Mouse (Mus musculus): ENCODE measurements around the gene Gm28048. TPM values are rescaled to one million over a fixed set of nuclear protein-coding genes. Genes with fewer than 3 reads are reported as not detected.

Gene Gm28048
- polyA plus RNA-seq, 1 experiment from 2014 or later = 9.4 TPM

DNA sequence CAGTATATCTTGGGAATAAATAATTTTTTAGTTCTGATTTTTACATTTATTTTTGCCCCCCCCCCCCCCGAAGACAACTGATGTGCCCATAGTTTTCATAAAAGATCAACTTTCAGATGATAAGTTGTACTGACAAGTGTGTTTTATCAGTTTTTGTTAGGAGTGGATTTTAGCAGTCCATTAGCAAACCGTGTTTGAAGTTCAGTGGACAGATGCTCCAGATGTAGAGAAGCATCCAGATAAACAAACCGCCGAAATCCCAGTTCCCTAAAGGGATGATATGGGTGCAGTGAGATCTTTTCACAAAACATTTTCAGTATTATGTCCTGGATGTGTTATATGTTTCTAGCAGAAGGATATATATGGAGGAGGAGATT lies 26.9 kb upstream of the Gm28048 start:
- WGBS = 32% methylated on average over 4 of the region's 4 CpGs
- H3K9ac ChIP-seq = no peak overlapping the region
- H3K27ac ChIP-seq (ENCODE audit: poor library complexity, severe bottlenecking) = no peak overlapping the region

DNA sequence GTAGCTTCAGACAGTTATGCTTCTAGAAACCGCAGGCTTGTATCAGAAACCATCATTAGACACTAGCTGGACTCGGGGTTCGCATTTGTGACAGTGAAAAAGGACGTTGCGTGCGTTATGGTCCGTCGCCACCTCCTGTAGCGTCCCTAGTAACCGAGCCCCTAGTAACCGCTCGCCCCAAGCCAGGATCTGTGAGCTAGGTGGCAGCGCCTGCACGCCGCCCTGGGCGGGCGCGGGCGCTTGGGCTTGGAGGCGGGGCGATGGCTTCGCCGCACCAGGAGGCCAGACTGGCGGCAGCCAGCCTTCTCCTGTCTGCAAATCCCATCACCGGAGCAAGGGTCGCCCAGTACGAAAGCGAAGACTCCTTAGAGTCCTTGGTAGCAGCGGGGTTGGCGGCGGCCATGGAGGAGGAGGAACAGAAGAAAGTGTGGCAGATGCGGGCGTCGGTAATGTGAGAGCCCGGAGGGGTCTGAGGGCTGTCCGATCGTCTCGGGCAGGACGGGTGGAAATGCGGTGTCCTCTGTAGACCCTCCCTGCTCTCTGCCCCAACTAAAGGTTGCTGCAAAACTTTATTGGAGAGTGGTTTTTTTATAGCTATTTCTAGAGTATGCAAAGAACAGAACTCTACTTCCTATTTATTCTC lies 26.4 kb upstream of the Gm28048 start:
- H3K4me1 ChIP-seq (replicated peaks) = peaks cover 4% of the 10 kb centered on the region; the same call in 1 of the 2 replicates
- H3K9ac ChIP-seq = peak overlapping the region; percentile 84
- H3K36me3 ChIP-seq = peaks cover 15% of the 10 kb centered on the region
- peak overlapping the region; percentile 92 for H3K4me2 ChIP-seq
- H3K27me3 ChIP-seq (replicated peaks) = no peaks in the 10 kb centered on the region
- H3K4me3 ChIP-seq = peak overlapping the region; percentile 78
- ATAC-seq (ENCODE audit: insufficient number of reproducible peaks, low FRiP score) = peak; percentile 94
- no peaks in the 10 kb centered on the region for H3K9me3 ChIP-seq (replicated peaks)
- H3K27ac ChIP-seq (ENCODE audit: poor library complexity, severe bottlenecking) = peak overlapping the region; percentile 89
- under 1% methylated on average over 40 of the region's 40 CpGs for WGBS

More for the DNA sequence above, 26.9 kb upstream of the Gm28048 start:
- peak overlapping the region; percentile 78 for H3K4me3 ChIP-seq
- H3K36me3 ChIP-seq = peaks cover 10% of the 10 kb centered on the region
- ATAC-seq (ENCODE audit: insufficient number of reproducible peaks, low FRiP score) = no peak
- no peaks in the 10 kb centered on the region for H3K27me3 ChIP-seq (replicated peaks)
- H3K9me3 ChIP-seq (replicated peaks) = no peaks in the 10 kb centered on the region
- H3K4me1 ChIP-seq (replicated peaks) = peaks cover 4% of the 10 kb centered on the region; the same call in 1 of the 2 replicates
- H3K4me2 ChIP-seq = peak overlapping the region; percentile 92

DNA sequence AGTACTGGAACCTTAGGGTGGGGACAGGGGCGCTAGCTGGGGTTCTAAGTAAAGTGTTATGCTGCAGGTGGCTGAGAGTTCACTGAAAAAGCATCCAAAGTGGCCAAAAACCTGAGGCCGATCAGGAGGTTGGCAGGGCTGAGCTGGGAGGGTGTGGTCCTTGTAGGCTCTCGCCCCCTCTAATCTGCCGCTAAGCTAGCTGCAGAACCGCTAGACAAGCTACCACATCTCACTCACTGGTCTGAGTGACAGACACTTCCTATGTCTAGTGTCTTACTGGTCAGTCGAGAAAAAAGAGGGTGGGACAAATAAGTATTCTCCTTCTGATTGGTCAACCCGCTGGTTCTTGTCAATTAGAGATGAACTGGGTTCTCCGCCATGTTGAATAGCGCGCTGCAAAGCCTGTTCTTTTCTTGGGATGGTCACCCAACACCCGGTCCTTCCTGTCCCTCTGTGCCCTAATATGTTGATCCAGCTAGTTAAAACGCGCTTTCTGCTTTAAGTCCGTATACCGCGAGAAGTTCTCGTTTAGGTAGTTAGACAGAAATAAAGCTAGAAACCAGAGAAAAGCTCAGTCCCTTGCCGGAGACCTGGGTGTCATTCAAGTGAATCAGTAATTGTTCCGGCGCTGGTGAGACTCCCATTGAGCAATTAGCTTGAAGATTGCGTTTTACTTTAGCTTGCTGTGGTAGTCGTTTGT lies 25.7 kb upstream of the Gm28048 start, which contains the start of gene Fam161a:
Gene Fam161a (plus strand): TSS at position 51 of the 700 bp plus-strand sequence.
- under 1% methylated on average over 22 of the region's 22 CpGs for WGBS
- peak; percentile 95 for ATAC-seq (ENCODE audit: insufficient number of reproducible peaks, low FRiP score)

DNA sequence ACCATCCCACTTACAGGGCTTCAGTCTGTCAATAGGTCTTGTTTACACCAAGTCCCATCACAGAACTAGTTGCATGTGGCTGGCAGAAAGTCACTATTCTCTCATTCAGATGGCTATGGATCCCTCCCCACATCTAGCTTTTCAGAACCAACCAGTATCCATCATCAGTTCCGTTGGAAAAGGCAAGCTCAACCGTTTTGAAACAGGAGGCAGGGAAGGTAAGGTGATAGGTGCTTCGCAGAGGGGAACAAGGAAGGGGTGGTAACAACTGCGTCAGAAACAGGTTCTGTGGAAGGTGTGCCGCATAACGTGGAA lies 25.2 kb upstream of the Gm28048 start:
- ATAC-seq (ENCODE audit: insufficient number of reproducible peaks, low FRiP score) = no peak
- 5% methylated on average over 6 of the region's 6 CpGs for WGBS
- H3K4me2 ChIP-seq = peak overlapping the region; percentile 92
- H3K4me3 ChIP-seq = peak overlapping the region; percentile 78
- H3K27ac ChIP-seq (ENCODE audit: poor library complexity, severe bottlenecking) = peak overlapping the region; percentile 26
- H3K4me1 ChIP-seq (replicated peaks) = peaks cover 4% of the 10 kb centered on the region; the same call in 1 of the 2 replicates
- peak overlapping the region; percentile 67; the same call in 1 of the 2 replicates for H3K9ac ChIP-seq
- no peaks in the 10 kb centered on the region for H3K27me3 ChIP-seq (replicated peaks)
- no peaks in the 10 kb centered on the region for H3K9me3 ChIP-seq (replicated peaks)
- peaks cover 22% of the 10 kb centered on the region for H3K36me3 ChIP-seq

More for the DNA sequence above, 25.7 kb upstream of the Gm28048 start, which contains the start of gene Fam161a:
- Histone ChIP-seq H3K4me1 (replicated peaks) (peaks cover 4% of the 10 kb centered on the region; the same call in 1 of the 2 replicates), H3K9me3 (replicated peaks) (no peaks in the 10 kb centered on the region), H3K27me3 (replicated peaks) (no peaks in the 10 kb centered on the region), H3K27ac (ENCODE audit: poor library complexity, severe bottlenecking) (peak within 1 kb of the TSS; percentile 89), H3K4me3 (peak within 1 kb of the TSS; percentile 78), H3K4me2 (peak within 1 kb of the TSS; percentile 92), H3K9ac (peak within 1 kb of the TSS; percentile 84), H3K36me3 (peaks cover 17% of the 10 kb centered on the region)

DNA sequence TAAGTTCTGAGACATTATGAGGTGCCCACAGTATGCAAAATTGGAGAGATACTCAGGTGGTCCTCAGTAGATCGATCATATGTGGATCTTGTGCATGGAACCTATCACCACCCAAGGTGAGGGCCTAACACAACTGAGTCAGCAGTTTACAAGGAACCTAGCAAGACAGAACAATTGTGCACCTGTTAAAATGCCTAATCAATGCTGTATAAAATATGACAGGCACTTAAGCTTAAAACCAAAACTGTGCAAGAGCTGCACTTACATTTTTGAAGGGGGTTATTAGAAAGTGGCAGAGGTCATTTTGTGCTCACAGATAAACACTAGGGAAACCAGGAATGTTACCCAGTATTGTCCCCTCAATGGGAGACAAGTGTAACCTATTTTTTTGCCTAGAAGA lies 23.4 kb upstream of the Gm28048 start:
- H3K36me3 ChIP-seq = peaks cover 38% of the 10 kb centered on the region
- 89% methylated on average over 1 of the region's 1 CpGs for whole genome bisulfite sequencing
- H3K9ac ChIP-seq = no peak overlapping the region
- no peak overlapping the region for H3K4me3 ChIP-seq
- H3K4me1 ChIP-seq (replicated peaks) = peaks cover 4% of the 10 kb centered on the region; the same call in 1 of the 2 replicates
- no peaks in the 10 kb centered on the region for H3K27me3 ChIP-seq (replicated peaks)
- H3K4me2 ChIP-seq = no peak overlapping the region
- ATAC-seq (ENCODE audit: insufficient number of reproducible peaks, low FRiP score) = no peak
- H3K9me3 ChIP-seq (replicated peaks) = no peaks in the 10 kb centered on the region
- no peak overlapping the region for H3K27ac ChIP-seq (ENCODE audit: poor library complexity, severe bottlenecking)

DNA sequence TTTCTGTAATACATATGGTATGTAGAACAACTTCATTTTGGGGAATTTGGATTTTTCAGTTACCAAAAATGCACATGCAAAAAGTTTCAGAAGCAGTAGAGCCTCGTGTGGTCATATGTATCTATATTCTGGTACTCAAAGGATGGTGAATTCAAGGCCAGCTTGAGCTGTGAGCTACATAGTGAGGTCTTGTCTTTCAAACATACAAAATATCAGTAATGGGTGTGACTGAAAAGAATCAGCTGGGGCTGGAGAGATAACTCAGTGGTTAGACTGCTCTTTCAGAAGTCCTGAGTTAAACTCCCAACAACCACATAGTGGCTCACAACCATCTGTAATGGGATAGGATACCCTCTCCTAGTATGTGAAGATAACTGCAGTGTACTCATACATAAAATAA lies 16.4 kb upstream of the Gm28048 start:
- Histone ChIP-seq H3K27me3 (replicated peaks) (no peaks in the 10 kb centered on the region), H3K4me2 (no peak overlapping the region)
- 58% methylated on average over 1 of the region's 1 CpGs for WGBS

DNA sequence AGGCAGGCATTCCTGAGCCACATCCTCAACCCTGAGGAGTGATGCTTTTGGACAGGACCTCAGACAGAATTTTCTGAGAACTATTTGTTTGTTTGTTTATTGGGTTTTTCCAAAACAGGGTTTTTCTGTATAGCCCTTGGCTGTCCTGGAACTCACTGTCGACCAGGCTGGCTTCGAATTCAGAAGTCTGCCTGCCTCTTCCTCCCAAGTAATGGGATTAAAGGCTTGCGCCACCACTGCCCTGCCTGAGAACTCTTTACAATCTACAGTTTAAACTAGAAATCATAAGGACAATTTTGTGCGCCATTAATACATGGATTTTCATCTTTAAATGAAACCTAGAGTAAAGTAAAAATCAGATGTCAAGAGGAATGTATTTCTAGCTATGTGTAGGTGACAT lies 13.6 kb upstream of the Gm28048 start:
- WGBS = 92% methylated on average over 4 of the region's 4 CpGs

More for the DNA sequence above, 16.4 kb upstream of the Gm28048 start:
- H3K9me3 ChIP-seq (replicated peaks) = no peaks in the 10 kb centered on the region
- H3K4me1 ChIP-seq (replicated peaks) = no peaks in the 10 kb centered on the region
- H3K9ac ChIP-seq = no peak overlapping the region
- ATAC-seq (ENCODE audit: insufficient number of reproducible peaks, low FRiP score) = 0 out of 2 replicates have a peak, but pooled peaks have one; percentile 42
- H3K27ac ChIP-seq (ENCODE audit: poor library complexity, severe bottlenecking) = no peak overlapping the region
- H3K36me3 ChIP-seq = peaks cover 77% of the 10 kb centered on the region
- H3K4me3 ChIP-seq = no peak overlapping the region

DNA sequence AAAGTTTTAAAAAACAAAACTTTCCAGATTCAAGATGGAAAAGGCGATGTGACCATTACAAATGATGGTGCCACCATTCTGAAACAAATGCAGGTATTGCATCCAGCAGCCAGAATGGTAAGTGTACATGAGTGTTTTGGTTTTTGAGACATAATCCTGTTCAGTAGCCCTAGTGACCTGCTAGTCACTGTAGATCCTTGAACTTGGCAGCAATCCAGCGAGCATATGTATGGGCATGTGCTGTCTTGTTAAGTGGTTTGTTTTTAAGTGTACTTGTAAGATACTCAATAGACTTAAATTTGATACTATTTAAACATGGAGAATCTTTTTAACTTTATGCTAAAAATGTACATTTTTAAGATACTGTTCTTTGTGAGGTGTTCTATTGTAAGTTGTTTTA lies 12.4 kb upstream of the Gm28048 start:
- ATAC-seq (ENCODE audit: insufficient number of reproducible peaks, low FRiP score) = no peak
- Histone ChIP-seq H3K27ac (ENCODE audit: poor library complexity, severe bottlenecking) (no peak overlapping the region), H3K4me1 (replicated peaks) (peaks cover 10% of the 10 kb centered on the region), H3K9me3 (replicated peaks) (no peaks in the 10 kb centered on the region), H3K4me3 (no peak overlapping the region), H3K9ac (no peak overlapping the region), H3K36me3 (peaks cover 44% of the 10 kb centered on the region), H3K27me3 (replicated peaks) (no peaks in the 10 kb centered on the region), H3K4me2 (no peak overlapping the region)
- WGBS = 90% methylated on average over 2 of the region's 2 CpGs

More for the DNA sequence above, 13.6 kb upstream of the Gm28048 start:
- Histone ChIP-seq H3K9me3 (replicated peaks) (no peaks in the 10 kb centered on the region), H3K27me3 (replicated peaks) (no peaks in the 10 kb centered on the region), H3K4me1 (replicated peaks) (peaks cover 10% of the 10 kb centered on the region), H3K27ac (ENCODE audit: poor library complexity, severe bottlenecking) (no peak overlapping the region), H3K36me3 (peaks cover 56% of the 10 kb centered on the region), H3K9ac (no peak overlapping the region), H3K4me3 (no peak overlapping the region), H3K4me2 (no peak overlapping the region)
- ATAC-seq (ENCODE audit: insufficient number of reproducible peaks, low FRiP score) = no peak

DNA sequence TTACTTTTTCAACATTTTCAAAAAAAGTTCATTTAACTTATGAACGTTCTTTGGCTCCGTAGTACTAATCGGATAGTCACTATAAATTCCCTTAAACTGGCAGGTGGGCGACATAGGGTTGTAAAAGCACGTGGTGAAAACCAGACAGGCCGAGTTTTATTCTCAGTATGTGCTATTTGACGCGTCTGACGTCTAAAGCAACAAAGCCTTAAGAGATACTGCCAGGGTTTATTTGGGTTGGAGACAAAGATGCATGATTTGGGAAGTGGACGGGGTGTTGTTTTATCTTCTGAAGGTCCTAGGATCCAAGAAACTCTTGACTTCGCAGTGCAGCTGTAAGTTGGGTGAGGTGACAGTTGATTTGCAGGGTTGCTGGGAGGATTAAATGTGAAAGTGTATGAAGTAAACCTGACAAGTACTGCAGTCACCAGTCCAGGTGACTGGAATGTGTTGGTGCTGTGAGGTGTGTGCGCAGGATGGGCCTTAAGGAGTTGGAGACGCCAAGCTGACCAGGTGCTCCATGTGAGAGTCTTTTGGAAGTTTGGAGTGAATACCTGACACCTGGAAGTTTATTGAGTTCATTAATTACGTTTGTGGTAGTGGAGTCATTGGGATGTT lies 9.4 kb upstream of the Gm28048 start:
- H3K4me2 ChIP-seq = peak overlapping the region; percentile 88
- peak overlapping the region; percentile 96 for H3K4me3 ChIP-seq
- H3K9me3 ChIP-seq (replicated peaks) = no peaks in the 10 kb centered on the region
- peaks cover 10% of the 10 kb centered on the region for H3K4me1 ChIP-seq (replicated peaks)
- peak overlapping the region; percentile 96 for H3K9ac ChIP-seq
- H3K27ac ChIP-seq (ENCODE audit: poor library complexity, severe bottlenecking) = no peak overlapping the region
- peaks cover 24% of the 10 kb centered on the region for H3K36me3 ChIP-seq
- no peak for ATAC-seq (ENCODE audit: insufficient number of reproducible peaks, low FRiP score)
- no peaks in the 10 kb centered on the region for H3K27me3 ChIP-seq (replicated peaks)
- 9% methylated on average over 14 of the region's 14 CpGs for WGBS

DNA sequence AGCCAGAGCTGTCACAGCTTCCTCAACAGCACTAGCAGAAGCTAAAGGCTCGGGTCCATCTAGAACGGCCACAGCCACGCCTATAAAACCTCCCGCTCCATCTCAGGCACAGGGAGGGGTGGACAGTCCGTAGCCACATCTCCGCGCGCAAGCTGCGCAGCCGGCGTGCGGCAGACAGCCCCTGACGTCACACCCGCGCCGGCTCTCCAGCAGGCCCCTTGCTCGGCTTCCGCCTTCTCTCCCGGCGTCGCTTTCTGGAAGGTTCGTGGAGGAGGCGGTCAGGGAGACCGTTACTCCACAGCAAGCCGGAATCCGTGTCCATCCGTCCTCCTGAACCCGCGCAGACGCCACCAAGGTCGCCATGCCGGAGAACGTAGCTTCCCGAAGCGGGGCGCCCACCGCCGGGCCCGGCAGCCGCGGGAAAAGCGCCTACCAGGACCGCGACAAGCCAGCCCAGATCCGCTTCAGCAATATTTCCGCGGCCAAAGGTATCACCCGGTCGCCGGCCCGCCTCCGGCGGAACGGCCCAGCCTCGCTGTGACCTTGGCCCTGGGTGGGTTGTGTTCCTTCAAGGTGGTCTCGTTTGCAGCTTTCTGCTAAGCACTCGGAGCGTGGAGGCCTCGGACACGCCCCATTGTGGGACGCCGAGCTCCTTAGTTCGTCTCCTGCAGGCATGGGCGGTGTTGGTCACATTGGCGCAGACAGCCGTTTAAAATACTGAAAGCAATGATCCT lies 8.7 kb upstream of the Gm28048 start, which contains the start of gene Cct4:
Gene Cct4 (plus strand): TSS at position 127 of the 734 bp plus-strand sequence.
- H3K27ac ChIP-seq (ENCODE audit: poor library complexity, severe bottlenecking) = peak within 1 kb of the TSS; percentile 95
- WGBS = under 1% methylated on average over 66 of the region's 66 CpGs

More for the DNA sequence above, 8.7 kb upstream of the Gm28048 start, which contains the start of gene Cct4:
- Histone ChIP-seq H3K4me3 (peak within 1 kb of the TSS; percentile 96), H3K9ac (peak within 1 kb of the TSS; percentile 96), H3K36me3 (peaks cover 19% of the 10 kb centered on the region), H3K27me3 (replicated peaks) (no peaks in the 10 kb centered on the region), H3K9me3 (replicated peaks) (no peaks in the 10 kb centered on the region), H3K4me1 (replicated peaks) (peaks cover 10% of the 10 kb centered on the region), H3K4me2 (peak within 1 kb of the TSS; percentile 88)
- peak; percentile 99 for ATAC-seq (ENCODE audit: insufficient number of reproducible peaks, low FRiP score)

Data from heart, embryonic 12.5 days (tissue).